Mouse (Mus musculus): ENCODE measurements around the gene Pex3.

- no peak for TF ChIP-seq CTCF (IDR thresholded peaks at IDR 0.05; ENCODE audit: low read depth)
- TF ChIP-seq EP300 (optimal IDR thresholded peaks at IDR 0.05) = no peak
Observed at GRCm38 (mm10) chr10:13572410-13572809, 19.5 kb upstream of the Pex3 start.
